Mouse (Mus musculus) olfactory bulb, adult 2 months (tissue): ENCODE results near the gene Auts2.

Experiments
- CTCF ChIP-seq: fragments of 200-500 bp; IDR thresholded peaks from 2 replicates; pipeline ENCODE4 v1.5.1; 2012; ENCODE audit warnings: low read depth, mild to moderate bottlenecking, low read length, moderate library complexity; ENCODE audit not compliant: insufficient read depth
- POLR2A ChIP-seq: fragments of 200-500 bp; IDR thresholded peaks from 2 replicates; pipeline ENCODE4 v1.6.1; 2012; ENCODE audit warnings: mild to moderate bottlenecking, low read depth, low read length, moderate library complexity; ENCODE audit not compliant: insufficient read depth

DNA sequence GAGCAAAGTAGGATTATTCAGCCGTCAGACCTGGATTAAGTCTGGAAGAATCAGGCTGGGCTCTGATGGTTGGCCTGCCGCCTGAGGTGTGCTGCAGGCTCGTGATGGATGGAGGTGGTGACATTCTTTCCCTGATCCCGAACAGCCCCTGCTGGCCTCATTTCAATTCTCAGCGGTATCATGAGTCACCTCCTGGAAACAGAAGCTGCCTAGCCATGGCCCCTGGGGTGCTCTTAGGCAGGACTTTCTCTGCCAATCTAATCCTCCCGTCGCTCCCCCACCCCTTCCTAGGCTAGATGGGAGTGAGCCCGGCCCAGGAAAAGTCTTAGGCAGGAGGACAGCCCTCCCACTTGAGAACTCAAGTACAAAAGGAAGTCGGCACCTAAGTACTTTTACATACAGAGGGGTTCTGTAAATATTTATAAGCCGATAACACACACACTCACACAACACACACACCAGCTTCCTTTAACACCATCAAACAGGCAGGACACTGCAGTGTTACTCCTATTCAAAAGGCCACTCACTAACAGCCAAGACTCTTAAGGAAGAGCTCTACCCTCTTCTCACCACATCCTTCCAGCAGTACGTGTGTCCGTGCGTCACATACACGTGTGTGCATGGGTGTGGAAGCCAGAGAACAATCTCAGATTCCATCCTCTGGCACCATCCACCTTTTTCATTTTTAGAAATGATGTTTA lies 1027.3 kb downstream of the Auts2 start:
- no peak for TF ChIP-seq CTCF
- no peak for TF ChIP-seq POLR2A
